Mouse (Mus musculus) embryonic fibroblast, embryonic 13.5 days (primary cell): ENCODE measurements around the gene Gm35549.

Experiments
- CTCF ChIP-seq: IDR thresholded peaks from 2 replicates; pipeline ENCODE4 v1.5.1; 2011; ENCODE audit warnings: mild to moderate bottlenecking, control low read depth, low read length, moderate library complexity, borderline replicate concordance; ENCODE audit not compliant: insufficient read depth
- POLR2A ChIP-seq: IDR thresholded peaks from 2 replicates; pipeline ENCODE4 v1.6.1; 2011; ENCODE audit warnings: low read depth, mild to moderate bottlenecking, control low read depth, low read length, moderate library complexity

DNA sequence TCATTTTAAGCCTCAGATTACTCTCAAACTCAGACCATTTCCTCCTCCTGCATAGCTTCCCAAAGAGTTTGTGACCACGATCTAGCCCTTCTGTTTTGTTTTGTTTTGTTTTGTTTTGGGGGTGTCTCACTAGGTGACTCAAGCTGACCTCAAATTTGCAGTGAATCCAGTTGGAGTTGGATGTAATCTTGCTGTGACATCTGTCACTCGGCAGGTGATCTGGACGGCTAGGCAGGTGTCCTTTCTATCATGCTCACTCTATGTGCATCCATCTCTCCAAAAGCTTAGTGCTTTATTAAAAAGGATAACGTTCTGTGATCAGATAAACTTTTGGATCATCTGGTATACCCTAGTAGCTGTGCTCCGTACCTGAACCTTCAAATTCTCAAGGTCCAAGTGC, 31.4 kb downstream of the Gm35549 start:
- TF ChIP-seq CTCF: no peak
- no peak for TF ChIP-seq POLR2A
